Mouse (Mus musculus): Measurements from ENCODE around the gene Zfp704.
"Not testable (repeated sequence)": the region's sequence is repeated elsewhere in the genome, so short reads cannot be mapped to it uniquely, and the experiment has no call there.

Zfp704 gene

GRCm38 (mm10) chr3:9599738-9600410, 10.0 kb downstream of the Zfp704 start:
- no peak for DNase-seq (ENCODE audit: extremely low read depth, low read depth, low spot score)

- DNase-seq (ENCODE audit: extremely low read depth, low read depth, low spot score) = no peak
Measured at GRCm38 (mm10) chr3:9598061-9598460, 11.8 kb downstream of the Zfp704 start.

DNA sequence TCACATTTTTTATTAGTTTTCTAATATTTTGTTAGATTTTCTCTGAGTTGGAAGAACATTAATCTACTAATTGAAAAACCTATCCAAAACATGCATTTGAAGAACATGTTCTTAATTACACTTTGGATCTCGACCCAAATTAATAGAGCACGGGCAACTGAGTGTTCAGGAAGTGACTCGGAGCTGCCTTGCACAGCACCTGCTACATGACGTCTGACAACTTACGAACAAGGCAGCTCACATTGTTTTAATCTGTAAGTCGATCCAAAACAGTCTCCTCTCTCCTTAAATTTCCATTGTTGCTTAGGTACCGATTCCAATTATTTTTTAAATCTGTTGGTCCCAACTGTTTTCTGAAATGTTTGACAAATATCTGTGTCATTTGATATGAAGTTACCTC, 15.4 kb downstream of the Zfp704 start:
- DNase-seq (ENCODE audit: extremely low read depth, low read depth, low spot score) = no peak

- DNase-seq (ENCODE audit: extremely low read depth, low read depth, low spot score) = no peak
Measured at GRCm38 (mm10) chr3:9593832-9594231, 16.1 kb downstream of the Zfp704 start.

DNA sequence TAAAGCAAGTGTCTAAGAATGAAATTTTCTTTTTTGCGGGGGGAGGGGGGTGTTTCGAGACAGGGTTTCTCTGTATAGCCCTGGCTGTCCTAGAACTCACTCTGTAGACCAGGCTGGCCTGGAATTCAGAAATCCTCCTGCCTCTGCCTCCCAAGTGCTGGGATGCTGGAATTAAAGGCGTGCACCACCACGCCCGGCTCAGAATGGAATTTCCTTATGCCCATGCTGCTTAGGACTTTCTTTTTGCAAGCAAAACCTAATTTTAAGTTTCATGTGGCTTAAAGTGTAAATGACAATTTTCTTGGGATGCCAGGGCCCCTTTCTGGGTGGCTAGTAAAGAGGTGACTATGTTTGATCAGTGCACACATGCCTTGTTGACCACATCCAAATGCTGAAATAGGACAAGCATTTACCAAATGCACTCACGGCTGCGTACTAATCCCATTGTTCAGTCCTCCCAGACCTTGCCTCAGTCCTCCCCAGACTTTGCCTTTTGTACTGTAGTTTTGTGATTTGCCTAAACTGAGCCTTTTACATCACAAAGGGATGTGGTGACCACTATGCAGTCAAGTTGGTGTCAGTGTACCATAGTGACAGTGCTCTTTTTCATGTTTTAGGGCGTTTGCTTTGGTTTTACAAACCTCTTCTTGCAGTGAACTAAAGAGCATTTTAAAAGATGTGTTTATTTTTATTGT, 18.3 kb downstream of the Zfp704 start:
- no peak for DNase-seq (ENCODE audit: extremely low read depth, low read depth, low spot score)

GRCm38 (mm10) chr3:9588635-9589034, 21.2 kb downstream of the Zfp704 start:
- DNase-seq (ENCODE audit: extremely low read depth, low read depth, low spot score) = no peak

DNA sequence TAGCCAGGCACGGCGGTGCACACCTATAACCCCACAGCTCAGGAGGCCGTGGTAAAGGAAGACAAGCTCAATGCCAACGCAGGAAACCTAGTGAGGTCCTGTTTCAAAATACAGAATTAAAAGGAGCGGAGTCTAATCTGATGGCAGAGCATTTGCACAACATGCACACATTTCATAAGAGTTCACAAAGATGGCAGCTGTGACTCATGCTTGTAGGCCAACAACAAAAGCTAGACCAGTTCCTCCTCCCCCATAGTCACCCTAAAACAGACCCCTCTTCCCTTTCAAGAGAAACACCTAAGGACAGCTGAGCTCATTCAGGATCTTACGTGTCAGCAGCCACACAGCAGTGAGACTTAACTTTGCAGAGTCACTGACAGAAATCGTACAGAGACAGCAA, 22.6 kb downstream of the Zfp704 start:
- DNase-seq (ENCODE audit: extremely low read depth, low read depth, low spot score) = no peak

- DNase-seq (ENCODE audit: extremely low read depth, low read depth, low spot score) = no peak
Measured at GRCm38 (mm10) chr3:9583516-9583915, 26.4 kb downstream of the Zfp704 start.

GRCm38 (mm10) chr3:9580952-9581798, 28.7 kb downstream of the Zfp704 start:
- no peak for DNase-seq (ENCODE audit: extremely low read depth, low read depth, low spot score)

- DNase-seq (ENCODE audit: extremely low read depth, low read depth, low spot score) = no peak
Measured at GRCm38 (mm10) chr3:9580102-9580501, 29.8 kb downstream of the Zfp704 start.

GRCm38 (mm10) chr3:9579028-9579643, 30.7 kb downstream of the Zfp704 start:
- no peak for DNase-seq (ENCODE audit: extremely low read depth, low read depth, low spot score)

- DNase-seq (ENCODE audit: extremely low read depth, low read depth, low spot score) = no peak
Measured at GRCm38 (mm10) chr3:9576872-9577271, 33.0 kb downstream of the Zfp704 start.

- DNase-seq (ENCODE audit: extremely low read depth, low read depth, low spot score) = no peak
Measured at GRCm38 (mm10) chr3:9574305-9574704, 35.6 kb downstream of the Zfp704 start.

- no peak for DNase-seq (ENCODE audit: extremely low read depth, low read depth, low spot score)
Measured at GRCm38 (mm10) chr3:9573581-9573980, 36.3 kb downstream of the Zfp704 start.

DNA sequence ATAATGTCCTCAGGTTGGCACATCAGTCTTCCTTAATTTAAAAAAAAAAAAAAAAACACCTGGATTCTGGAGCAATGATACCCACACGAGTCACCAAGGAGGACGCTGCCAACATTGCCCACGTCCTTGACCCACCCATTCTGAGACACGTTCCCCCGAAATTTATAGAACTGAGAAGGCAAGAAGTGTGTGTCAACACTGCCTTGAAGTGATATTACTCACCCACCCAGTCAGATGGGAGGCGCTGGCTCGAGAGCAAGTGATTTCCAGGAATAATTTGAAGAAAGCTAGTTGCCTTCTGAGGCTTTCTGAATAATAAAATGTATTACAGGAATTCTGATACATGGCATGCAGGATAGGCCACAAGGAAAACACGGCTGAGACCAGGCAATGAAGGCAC, 37.6 kb downstream of the Zfp704 start:
- no peak for DNase-seq (ENCODE audit: extremely low read depth, low read depth, low spot score)

- no peak for DNase-seq (ENCODE audit: extremely low read depth, low read depth, low spot score)
Measured at GRCm38 (mm10) chr3:9570782-9571181, 39.1 kb downstream of the Zfp704 start.

- not testable (repeated sequence) for DNase-seq (ENCODE audit: extremely low read depth, low read depth, low spot score)
Measured at GRCm38 (mm10) chr3:9569706-9570105, 40.2 kb downstream of the Zfp704 start.

DNA sequence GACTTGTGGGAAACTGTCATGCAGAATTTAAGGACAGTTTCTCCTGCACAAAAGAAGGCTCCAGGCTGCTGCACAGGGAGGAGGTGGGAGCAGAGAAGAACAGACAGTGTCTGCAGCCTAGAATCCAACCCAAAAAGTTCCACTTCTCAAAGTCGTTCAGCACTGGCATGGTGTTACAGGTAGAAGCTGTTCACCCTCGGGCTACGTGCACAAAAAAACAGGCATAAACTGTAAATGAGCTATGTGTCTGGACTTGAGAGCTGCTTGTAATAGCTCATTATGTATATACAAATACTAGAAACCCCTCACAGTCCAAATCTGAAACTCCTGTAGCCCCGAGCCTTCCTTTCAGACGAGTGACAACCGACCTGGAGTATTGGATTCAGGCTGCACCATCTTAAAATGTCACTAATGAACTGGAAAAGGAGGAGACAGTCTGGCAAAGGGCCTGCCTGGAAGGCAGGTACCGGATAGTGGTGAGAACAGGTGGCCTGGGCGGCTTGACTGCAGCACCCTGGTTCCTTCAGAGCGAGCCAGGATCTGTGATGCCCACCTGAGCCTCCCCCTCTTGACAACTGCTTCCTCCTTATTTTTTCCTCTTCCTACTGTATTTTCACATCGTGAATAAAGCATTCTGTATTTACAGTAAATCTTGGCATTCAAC, 41.2 kb downstream of the Zfp704 start:
- DNase-seq (ENCODE audit: extremely low read depth, low read depth, low spot score) = no peak

DNA sequence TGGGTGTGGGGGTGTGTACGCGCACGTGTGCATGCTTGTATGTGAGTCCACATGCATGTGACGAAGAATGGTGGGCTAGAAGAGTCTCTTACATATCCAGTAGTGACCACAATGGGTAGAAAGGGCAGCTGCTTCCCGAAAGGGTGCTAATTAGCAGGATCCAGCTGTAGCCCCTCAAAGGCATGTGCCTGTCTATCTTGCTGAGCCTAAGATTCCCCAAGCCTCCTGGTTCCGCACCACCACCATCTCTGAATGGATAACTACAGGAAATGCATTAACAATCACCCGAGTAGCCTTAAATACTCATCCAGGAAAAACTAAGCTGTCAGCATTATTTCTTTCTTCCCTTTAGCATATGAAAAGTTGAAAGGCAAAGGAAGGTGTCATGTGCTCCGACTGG, 41.9 kb downstream of the Zfp704 start:
- DNase-seq (ENCODE audit: extremely low read depth, low read depth, low spot score) = no peak

DNA sequence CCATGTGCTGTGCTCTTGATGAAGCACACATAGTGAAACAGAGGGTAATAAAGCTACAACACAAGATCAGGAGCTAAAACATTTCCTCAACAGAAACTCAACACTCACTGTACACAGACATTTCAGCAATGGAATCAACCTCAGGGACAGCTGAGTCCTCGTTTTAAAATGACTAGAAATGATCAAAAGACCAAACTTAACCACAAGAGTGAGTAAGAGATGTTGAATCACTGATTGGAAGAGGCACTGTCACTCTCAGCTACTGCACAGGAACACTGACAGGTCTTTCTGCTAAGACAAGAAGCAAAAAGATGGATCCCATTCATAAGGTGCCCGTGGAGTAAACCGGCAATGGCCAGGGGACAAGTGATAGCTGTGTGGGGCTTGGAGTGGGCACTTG, 43.1 kb downstream of the Zfp704 start:
- DNase-seq (ENCODE audit: extremely low read depth, low read depth, low spot score) = no peak

DNA sequence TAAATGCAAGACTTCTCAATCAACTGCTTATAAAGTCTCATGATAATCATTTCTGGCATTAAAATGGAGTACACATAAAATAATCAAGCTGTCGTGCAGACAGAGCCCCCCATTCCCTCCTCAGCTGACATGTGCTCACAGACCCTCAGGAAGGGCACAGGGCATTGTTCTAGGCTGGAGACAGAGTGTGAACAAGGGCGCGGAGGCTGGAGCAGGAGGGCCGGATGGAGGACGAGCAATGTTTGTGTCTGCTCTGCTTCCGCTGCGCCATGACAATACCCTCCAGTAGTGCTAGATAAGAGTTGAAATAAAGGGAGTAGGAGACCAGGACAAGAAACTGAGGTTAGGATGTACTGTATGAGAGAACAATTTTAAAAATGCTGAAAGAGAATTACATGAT, 46.3 kb downstream of the Zfp704 start:
- no peak for DNase-seq (ENCODE audit: extremely low read depth, low read depth, low spot score)

Measured in fat pad, adult 2 months (tissue).